Mouse (Mus musculus) spleen, adult 2 months (tissue): ENCODE data around the gene Gm20388.

Source experiments
- CTCF ChIP-seq: fragments of 200-500 bp; IDR thresholded peaks from 2 replicates; pipeline ENCODE4 v1.5.1; 2011; ENCODE audit warnings: mild to moderate bottlenecking, inconsistent platforms; ENCODE audit not compliant: insufficient read depth, insufficient read length, insufficient replicate concordance; ENCODE audit errors: extremely low read depth
- POLR2A ChIP-seq: fragments of 200-500 bp; IDR thresholded peaks from 2 replicates; pipeline ENCODE4 v1.6.1; 2011; ENCODE audit warnings: low read depth, low read length, inconsistent platforms

- TF ChIP-seq CTCF (no peak), POLR2A (no peak)
These were observed 1347.6 kb downstream of the Gm20388 start for GRCm38 (mm10) chr8:121258126-121258792.
